Mouse (Mus musculus): Measurements from ENCODE around the gene Pkig.

GRCm38 (mm10) chr2:163676321-163676720 lies 18.1 kb downstream of the Pkig start:
- TF ChIP-seq POLR2A (IDR thresholded peaks at IDR 0.05; ENCODE audit: extremely low read depth, insufficient read depth, low read length) (no peak), CTCF (IDR thresholded peaks at IDR 0.05; ENCODE audit: low read depth, low read length) (no peak)
